Mouse (Mus musculus) heart, adult 10 weeks (tissue): ENCODE measurements around the gene Rasgrp4. TPM values are rescaled to one million over a fixed set of nuclear protein-coding genes. Genes with fewer than 3 reads are reported as not detected.

Source experiments
- polyA plus RNA-seq: library from polyadenylated mRNA; stranded (reverse); fragments of 350-450 nt; fragmentation: Illumina TruSeq; extraction: RNeasy Lipid Tissue Mini Kit (QIAGEN cat#74804); gene quantifications from one replicate; pipeline ENCODE4 v1.2.3, GENCODE M21; 2014; ENCODE audit warnings: low read depth, low replicate concordance

Gene Rasgrp4
- polyA plus RNA-seq = 1.8 TPM

GRCm38 (mm10) chr7:29134693-29135386, at the start of gene Rasgrp4:
Rasgrp4 (plus strand) TSS chr7:29134851.

GRCm38 (mm10) chr7:29124970-29125369, 9.7 kb upstream of the Rasgrp4 start, which contains the start of gene Ryr1:
Ryr1 (minus strand) TSS chr7:29125179.

GRCm38 (mm10) chr7:29155838-29156782, 21.5 kb downstream of the Rasgrp4 start, which contains the start of gene Fam98c:
Fam98c (minus strand) TSS chr7:29156234.

GRCm38 (mm10) chr7:29170066-29170754, 35.6 kb downstream of the Rasgrp4 start, which contains the start of the genes Ggn and Spred3:
Ggn (plus strand) TSS chr7:29170210.
Spred3 (minus strand) TSS chr7:29170411.

GRCm38 (mm10) chr7:29180077-29180853, 45.6 kb downstream of the Rasgrp4 start, which contains the start of gene Psmd8:
Psmd8 (minus strand) TSS chr7:29180701.

Other genes starting within 250 kb of the Rasgrp4 start
- 91.4 TPM for gene Actn4, start 172.5 kb upstream of the Rasgrp4 start, polyA plus RNA-seq
- gene Eif3k, start 153.0 kb upstream of the Rasgrp4 start, polyA plus RNA-seq = 233 TPM
- gene Map4k1, start 152.8 kb upstream of the Rasgrp4 start, polyA plus RNA-seq = 2.0 TPM
- 0.05 TPM for gene Ryr1, start 9.7 kb upstream of the Rasgrp4 start, polyA plus RNA-seq
- gene Fam98c, start 21.4 kb downstream of the Rasgrp4 start, polyA plus RNA-seq = 18.9 TPM
- not detected for gene Ggn, start 35.4 kb downstream of the Rasgrp4 start, polyA plus RNA-seq
- gene Spred3, start 35.6 kb downstream of the Rasgrp4 start, polyA plus RNA-seq = 1.6 TPM
- 131 TPM for gene Psmd8, start 45.9 kb downstream of the Rasgrp4 start, polyA plus RNA-seq
- gene Catsperg1, start 79.2 kb downstream of the Rasgrp4 start, polyA plus RNA-seq = 0.50 TPM
- gene Kcnk6, start 97.7 kb downstream of the Rasgrp4 start, polyA plus RNA-seq = 3.4 TPM
- gene Yif1b, start 103.5 kb downstream of the Rasgrp4 start, polyA plus RNA-seq = 70.6 TPM
- 3.1 TPM for gene 2200002D01Rik, start 113.6 kb downstream of the Rasgrp4 start, polyA plus RNA-seq
- 34.7 TPM for gene Spint2, start 147.1 kb downstream of the Rasgrp4 start, polyA plus RNA-seq
- 10.0 TPM for gene Ppp1r14a, start 154.5 kb downstream of the Rasgrp4 start, polyA plus RNA-seq
- 0.47 TPM for gene Dpf1, start 169.1 kb downstream of the Rasgrp4 start, polyA plus RNA-seq